Mouse (Mus musculus) hindbrain, embryonic 16.5 days (tissue): ENCODE measurements around the gene Tmem123. TPM values are rescaled to one million over a fixed set of nuclear protein-coding genes. Genes with fewer than 3 reads are reported as not detected.
A peak's percentile ranks its signal among the peaks of the same experiment; 100 is the strongest.

Experiments
- ATAC-seq: fragments of 200-750 bp; cut with Nextera tagmentation; 2 replicates; pipeline ENCODE4 v1.8.0; 2017; ENCODE audit warnings: moderate TSS enrichment, moderate library complexity
- H3K27ac ChIP-seq: fragments of 300-500 bp; sonication (generic); 2 replicates; pipeline ENCODE4 v1.5.1; 2014; ENCODE audit warnings: low read depth, mild to moderate bottlenecking, control low read depth, low read length, moderate library complexity
- H3K27me3 ChIP-seq: fragments of 300-500 bp; sonication (generic); replicated peaks from 2 replicates; pipeline ENCODE4 v1.6.1; 2014; ENCODE audit warnings: low read length; ENCODE audit not compliant: control insufficient read depth, insufficient read depth
- H3K36me3 ChIP-seq: fragments of 300-500 bp; sonication (generic); 2 replicates; pipeline ENCODE4 v1.6.1; 2014; ENCODE audit warnings: mild to moderate bottlenecking, low read length, moderate library complexity, mixed read lengths; ENCODE audit not compliant: control insufficient read depth, insufficient read depth
- H3K4me1 ChIP-seq: fragments of 300-500 bp; sonication (generic); 2 replicates; pipeline ENCODE4 v1.6.1; 2014; ENCODE audit warnings: low read depth, low read length; ENCODE audit not compliant: control insufficient read depth, insufficient read depth
- H3K4me2 ChIP-seq: fragments of 300-500 bp; sonication (generic); 2 replicates; pipeline ENCODE4 v1.6.1; 2014; ENCODE audit warnings: mild to moderate bottlenecking, low read length, control low read depth, moderate library complexity
- H3K4me3 ChIP-seq: fragments of 300-500 bp; sonication (generic); 2 replicates; pipeline ENCODE4 v1.5.1; 2014; ENCODE audit warnings: mild to moderate bottlenecking, low read length, control low read depth, moderate library complexity
- H3K9ac ChIP-seq: fragments of 300-500 bp; sonication (generic); 2 replicates; pipeline ENCODE4 v1.6.1; 2014; ENCODE audit warnings: low read depth, mild to moderate bottlenecking, control low read depth, low read length, moderate library complexity
- H3K9me3 ChIP-seq: fragments of 300-500 bp; sonication (generic); 2 replicates; pipeline ENCODE4 v1.6.1; 2014; ENCODE audit warnings: mild to moderate bottlenecking, low read length, moderate library complexity; ENCODE audit not compliant: control insufficient read depth
- WGBS: fragments of 180-500 bp; shearing (Covaris S2); extraction: QIAGEN DNeasy Blood & Tissue Kit; methylation state at CpG from one replicate; pipeline ENCODE4 v1.1.7; 2014; 5-methylcytosine and 5-hydroxymethylcytosine counted together
- polyA plus RNA-seq: library from polyadenylated mRNA; unstranded; fragments of >200 nt; fragmentation: Nextera tagmentation; extraction: Ambion mirVana; gene quantifications from 2 replicates; pipeline ENCODE4 v1.2.1, GENCODE M21; 2015

Gene Tmem123
- polyA plus RNA-seq, 1 experiment from 2014 or later: 20.4 TPM

- H3K27me3 ChIP-seq: no peaks in the 10 kb centered on the region
Measured at GRCm38 (mm10) chr9:7793561-7793960, 29.7 kb downstream of the Tmem123 start.

DNA sequence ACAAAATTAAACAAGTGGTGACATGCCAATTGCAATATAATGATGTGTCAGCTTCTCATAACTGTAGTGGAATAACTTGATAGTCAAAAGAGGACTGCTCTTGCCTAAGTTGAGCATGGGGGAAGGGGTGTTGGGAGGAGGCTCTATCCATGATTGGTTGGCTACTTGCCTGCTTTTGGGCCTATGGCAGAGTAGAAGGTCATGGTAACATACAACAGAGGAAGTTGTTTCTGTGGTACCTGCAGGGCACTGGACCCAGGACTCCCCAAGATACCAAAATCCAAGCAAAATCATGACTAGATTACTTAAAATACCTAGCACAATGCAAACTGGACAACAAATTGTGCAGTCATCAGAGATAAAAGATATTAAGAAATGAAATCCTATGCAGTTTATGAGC lies 31.7 kb downstream of the Tmem123 start:
- H3K27ac ChIP-seq: no peak overlapping the region
- no peaks in the 10 kb centered on the region for H3K27me3 ChIP-seq
- no peak overlapping the region for H3K9ac ChIP-seq
- ATAC-seq: no peak
- no peaks in the 10 kb centered on the region for H3K36me3 ChIP-seq
- no peak overlapping the region for H3K4me2 ChIP-seq
- no peaks in the 10 kb centered on the region for H3K4me1 ChIP-seq
- no peak overlapping the region for H3K4me3 ChIP-seq
- H3K9me3 ChIP-seq: no peaks in the 10 kb centered on the region

More at GRCm38 (mm10) chr9:7793561-7793960, 29.7 kb downstream of the Tmem123 start:
- Histone ChIP-seq H3K4me2 (no peak overlapping the region), H3K9me3 (no peaks in the 10 kb centered on the region), H3K9ac (no peak overlapping the region), H3K27ac (no peak overlapping the region), H3K4me3 (no peak overlapping the region), H3K4me1 (no peaks in the 10 kb centered on the region), H3K36me3 (no peaks in the 10 kb centered on the region)
- WGBS: 88% methylated on average over 2 of the region's 2 CpGs
- no peak for ATAC-seq

DNA sequence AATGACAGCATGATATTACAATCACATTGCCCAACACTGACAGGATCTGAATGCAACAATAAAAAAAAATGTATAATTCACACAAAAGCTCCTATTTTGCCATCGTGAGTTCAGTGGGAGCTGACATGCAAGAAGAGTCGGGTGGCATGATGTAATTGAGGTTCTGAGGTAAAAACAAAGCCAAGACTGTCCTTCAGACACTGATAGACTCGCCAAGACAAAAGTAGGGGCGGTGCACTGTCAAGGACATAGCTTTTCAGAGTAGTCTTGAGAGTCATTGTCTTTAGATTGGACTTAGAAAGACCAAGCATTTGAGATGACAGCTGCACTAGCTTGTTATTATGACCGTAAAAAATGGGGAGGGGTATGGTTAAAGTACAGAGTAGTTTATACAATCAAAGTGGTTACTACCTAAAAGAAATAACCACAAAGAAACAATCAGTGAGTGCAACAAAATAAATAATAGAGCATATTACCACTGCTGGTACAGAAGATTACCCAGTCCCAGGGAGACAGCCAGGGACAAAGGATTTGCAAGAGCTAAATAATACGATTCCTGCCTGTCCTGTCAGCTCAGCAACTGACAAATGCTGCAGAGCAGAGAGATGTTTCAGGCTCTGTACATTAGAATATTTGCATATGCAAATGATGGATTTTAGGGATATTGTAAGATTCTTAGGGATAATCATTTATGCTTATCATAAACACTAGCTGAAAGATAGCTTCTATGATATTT lies 32.5 kb downstream of the Tmem123 start:
- no peak overlapping the region for H3K4me2 ChIP-seq
- no peaks in the 10 kb centered on the region for H3K27me3 ChIP-seq
- no peaks in the 10 kb centered on the region for H3K4me1 ChIP-seq
- H3K27ac ChIP-seq: no peak overlapping the region
- 51% methylated on average over 6 of the region's 6 CpGs for WGBS
- no peak overlapping the region for H3K4me3 ChIP-seq
- H3K36me3 ChIP-seq: no peaks in the 10 kb centered on the region
- peak; percentile 48; the same call in 1 of the 2 replicates for ATAC-seq
- H3K9me3 ChIP-seq: no peaks in the 10 kb centered on the region
- H3K9ac ChIP-seq: no peak overlapping the region

GRCm38 (mm10) chr9:7797542-7797941 lies 33.7 kb downstream of the Tmem123 start:
- no peak overlapping the region for H3K4me3 ChIP-seq
- no peak overlapping the region for H3K4me2 ChIP-seq
- H3K27ac ChIP-seq: no peak overlapping the region
- H3K27me3 ChIP-seq: no peaks in the 10 kb centered on the region
- no peak overlapping the region for H3K9ac ChIP-seq
- H3K4me1 ChIP-seq: no peaks in the 10 kb centered on the region
- 94% methylated on average over 2 of the region's 2 CpGs for WGBS
- H3K9me3 ChIP-seq: no peaks in the 10 kb centered on the region
- ATAC-seq: no peak
- no peaks in the 10 kb centered on the region for H3K36me3 ChIP-seq

- no peak for ATAC-seq
- H3K4me1 ChIP-seq: no peaks in the 10 kb centered on the region
- H3K4me3 ChIP-seq: no peak overlapping the region
- 97% methylated on average over 3 of the region's 3 CpGs for WGBS
- H3K4me2 ChIP-seq: no peak overlapping the region
- H3K9me3 ChIP-seq: no peaks in the 10 kb centered on the region
- no peaks in the 10 kb centered on the region for H3K36me3 ChIP-seq
- H3K9ac ChIP-seq: no peak overlapping the region
- H3K27ac ChIP-seq: no peak overlapping the region
- H3K27me3 ChIP-seq: no peaks in the 10 kb centered on the region
Measured at GRCm38 (mm10) chr9:7798555-7798954, 34.7 kb downstream of the Tmem123 start.

DNA sequence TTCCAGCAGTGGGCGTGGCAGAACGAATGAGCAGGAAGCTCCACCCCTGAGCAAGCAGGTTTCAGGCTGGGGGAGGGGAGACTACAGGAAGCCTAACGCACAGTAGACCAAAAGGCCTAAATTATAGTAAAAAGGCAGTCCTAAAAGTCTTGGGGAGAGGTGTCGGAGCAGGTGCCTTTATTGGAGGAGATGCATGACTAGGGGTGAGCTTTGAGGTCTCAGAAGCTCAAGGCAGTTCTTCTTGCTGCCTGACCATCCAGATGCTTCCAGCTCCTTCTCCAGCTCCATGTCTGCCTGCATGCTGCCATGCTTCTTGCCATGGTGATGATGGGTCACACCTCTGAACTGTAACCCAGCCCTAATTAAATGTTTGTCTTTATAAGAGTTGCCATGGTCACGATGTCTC lies 41.3 kb downstream of the Tmem123 start:
- Histone ChIP-seq H3K27me3 (no peaks in the 10 kb centered on the region), H3K36me3 (no peaks in the 10 kb centered on the region), H3K4me3 (no peak overlapping the region), H3K9ac (no peak overlapping the region), H3K4me2 (no peak overlapping the region), H3K9me3 (no peaks in the 10 kb centered on the region), H3K4me1 (no peaks in the 10 kb centered on the region), H3K27ac (no peak overlapping the region)
- ATAC-seq: no peak
- WGBS: 66% methylated on average over 4 of the region's 5 CpGs

DNA sequence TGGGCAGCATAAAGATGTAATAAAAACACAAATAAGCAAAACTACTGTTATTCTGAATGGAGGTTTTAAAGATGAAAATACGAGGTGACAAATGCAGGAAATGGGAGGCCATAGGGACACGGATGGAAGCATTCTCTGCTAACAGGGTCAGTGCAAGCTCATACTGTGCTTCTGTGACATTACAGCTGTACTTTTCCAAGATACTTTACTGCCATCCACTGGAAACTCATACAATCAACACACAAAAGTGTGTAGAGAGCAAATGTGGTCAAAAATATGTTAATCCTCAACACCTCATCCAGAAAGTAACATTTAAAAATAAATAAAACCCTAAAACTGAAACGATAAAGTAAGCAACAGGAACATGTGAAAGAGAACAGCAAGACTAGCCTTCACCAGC lies 58.9 kb downstream of the Tmem123 start:
- H3K36me3 ChIP-seq: peaks cover 9% of the 10 kb centered on the region
- WGBS: 83% methylated on average over 3 of the region's 3 CpGs
- ATAC-seq: no peak

DNA sequence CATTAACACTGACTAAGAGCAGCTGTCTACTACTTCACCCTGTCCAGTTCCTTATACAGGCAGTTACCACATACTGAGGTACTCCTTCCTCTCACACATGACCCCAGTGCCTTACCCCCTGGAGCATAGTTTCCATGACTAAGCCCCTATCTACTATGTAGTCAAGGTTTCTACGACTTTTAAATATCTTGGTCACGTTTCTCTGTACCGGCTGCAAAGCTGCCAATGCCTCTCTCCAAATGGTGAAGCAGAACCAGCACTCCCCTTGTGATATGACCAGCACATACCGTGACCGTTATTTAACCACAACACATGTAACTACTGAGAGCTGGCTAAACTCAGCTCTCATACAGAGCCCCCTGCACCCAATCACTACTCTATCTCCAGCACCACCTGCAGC lies 61.1 kb downstream of the Tmem123 start:
- no peak for ATAC-seq
- WGBS: 91% methylated on average over 5 of the region's 5 CpGs
- H3K4me2 ChIP-seq: no peak overlapping the region
- 0 out of 2 replicates have a peak, but pooled peaks cover 2% of the 10 kb centered on the region for H3K36me3 ChIP-seq
- no peaks in the 10 kb centered on the region for H3K9me3 ChIP-seq
- no peak overlapping the region for H3K9ac ChIP-seq
- H3K4me3 ChIP-seq: no peak overlapping the region
- no peaks in the 10 kb centered on the region for H3K27me3 ChIP-seq
- H3K27ac ChIP-seq: no peak overlapping the region
- 0 out of 2 replicates have a peak, but pooled peaks cover 3% of the 10 kb centered on the region for H3K4me1 ChIP-seq

More for the DNA sequence above, 58.9 kb downstream of the Tmem123 start:
- Histone ChIP-seq H3K9ac (no peak overlapping the region), H3K4me3 (no peak overlapping the region), H3K4me2 (no peak overlapping the region), H3K27ac (no peak overlapping the region), H3K27me3 (no peaks in the 10 kb centered on the region), H3K9me3 (no peaks in the 10 kb centered on the region), H3K4me1 (no peaks in the 10 kb centered on the region)

GRCm38 (mm10) chr9:7828706-7829105 lies 64.9 kb downstream of the Tmem123 start:
- Histone ChIP-seq H3K9ac (no peak overlapping the region), H3K27ac (no peak overlapping the region), H3K4me3 (no peak overlapping the region), H3K4me2 (no peak overlapping the region), H3K36me3 (0 out of 2 replicates have a peak, but pooled peaks cover 4% of the 10 kb centered on the region), H3K9me3 (no peaks in the 10 kb centered on the region), H3K4me1 (peaks cover 20% of the 10 kb centered on the region), H3K27me3 (no peaks in the 10 kb centered on the region)
- no peak for ATAC-seq
- WGBS: 94% methylated on average over 4 of the region's 4 CpGs
